Mouse (Mus musculus): ENCODE measurements around the gene Rnls.
"Not testable (repeated sequence)": the region's sequence is repeated elsewhere in the genome, so short reads cannot be mapped to it uniquely, and the experiment has no call there.

The Rnls gene

DNA sequence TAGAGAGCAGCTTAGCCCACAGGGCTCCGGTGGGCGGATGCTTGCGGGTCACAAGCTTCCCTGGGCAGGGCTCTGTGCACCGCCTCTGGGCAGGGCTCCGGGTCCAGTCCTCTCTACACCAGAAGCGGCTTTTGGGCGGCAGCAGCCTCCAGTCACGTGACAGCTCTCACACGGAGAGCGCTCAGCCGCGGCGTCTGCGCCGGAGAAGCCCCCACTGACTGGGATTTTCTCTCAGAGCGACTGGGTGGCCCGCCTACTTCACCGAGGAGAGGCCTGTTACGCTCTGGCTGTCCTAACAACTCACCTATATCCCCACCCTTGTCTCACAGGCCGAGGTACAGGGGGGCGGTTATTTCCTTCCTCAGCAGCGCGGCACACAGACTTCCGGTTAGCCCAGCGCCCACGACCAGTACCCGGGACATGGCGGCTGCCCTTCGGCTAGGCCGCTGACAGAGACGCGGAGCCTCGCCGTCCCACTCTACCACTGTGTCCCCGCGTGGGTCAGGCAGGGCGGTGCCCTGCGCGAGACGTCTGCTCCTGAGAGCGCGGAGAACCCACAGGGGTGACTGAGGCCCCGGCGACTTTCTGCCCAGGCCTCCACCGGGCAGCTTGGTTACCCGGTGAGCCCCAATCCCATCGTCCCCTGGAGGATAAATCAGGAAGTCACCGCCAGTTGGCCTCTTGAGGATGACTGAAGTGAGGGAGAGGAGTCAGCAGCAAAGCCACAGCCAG is at the start of gene Rnls:
TSS of gene Rnls (minus strand) at position 645 of the 732 bp plus-strand sequence.
- in situ Hi-C loops (cut with MboI, MseI) = loop anchor here (25.0 kb wide), 1 partner anchor 1245 kb away; the partner anchor contains the start of genes Ifit1 and Ifit1bl2

- in situ Hi-C loops (cut with MboI, MseI) = no loop called here
Measured at GRCm38 (mm10) chr19:33429457-33429856, 37.4 kb upstream of the Rnls start.

DNA sequence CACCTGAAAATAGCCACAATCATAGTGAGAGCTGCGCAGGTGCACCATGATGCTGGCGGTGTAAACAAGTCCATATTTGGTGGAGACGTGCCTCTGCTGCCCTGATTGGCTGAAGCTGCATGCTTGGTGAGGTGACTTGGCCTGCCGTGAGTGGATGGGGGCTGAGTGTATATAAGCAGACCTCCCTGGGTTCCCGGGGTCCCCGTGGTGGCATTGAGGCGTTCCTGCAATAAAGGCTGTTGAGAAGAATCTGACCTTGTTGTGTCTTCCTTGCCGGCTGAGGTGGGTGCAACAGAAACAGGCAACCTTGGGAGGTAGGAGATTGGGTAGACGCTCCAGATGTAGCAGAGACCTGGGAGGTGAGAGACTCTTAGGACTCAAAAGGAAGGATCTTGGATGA is 27.3 kb upstream of the Rnls start:
- in situ Hi-C loops (cut with MboI, MseI) = not testable (repeated sequence)

DNA sequence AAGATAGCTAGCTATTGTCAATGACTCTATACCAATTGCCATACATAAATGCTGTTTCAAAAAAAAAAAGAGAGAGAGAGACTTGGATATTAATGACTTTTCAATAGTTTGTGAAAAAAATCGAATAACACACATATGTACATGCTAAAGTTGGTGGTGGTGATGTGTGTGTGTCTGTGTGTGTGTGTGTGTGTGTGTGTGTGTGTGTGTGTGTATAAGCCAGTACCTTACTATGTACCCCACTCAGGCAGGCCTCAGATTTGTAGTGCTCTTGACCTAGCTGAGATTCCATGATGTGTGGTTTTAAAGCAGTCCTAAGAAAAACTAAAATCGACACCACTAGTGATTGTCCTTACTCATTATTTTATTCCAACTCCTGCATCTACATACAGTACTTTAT is 11.3 kb downstream of the Rnls start:
- in situ Hi-C loops (cut with MboI, MseI) = loop anchor here (25.0 kb wide), 1 partner anchor 1256 kb away; the partner anchor contains the start of genes Ifit1 and Ifit1bl2

GRCm38 (mm10) chr19:33380386-33380785 is 11.7 kb downstream of the Rnls start:
- in situ Hi-C loops (cut with MboI, MseI) = loop anchor here (25.0 kb wide), 1 partner anchor 1257 kb away; the partner anchor contains the start of genes Ifit1 and Ifit1bl2

GRCm38 (mm10) chr19:33368808-33369207 is 23.3 kb downstream of the Rnls start:
- in situ Hi-C loops (cut with MboI, MseI) = no loop called here

GRCm38 (mm10) chr19:33366661-33367060 is 25.4 kb downstream of the Rnls start:
- in situ Hi-C loops (cut with MboI, MseI) = no loop called here

DNA sequence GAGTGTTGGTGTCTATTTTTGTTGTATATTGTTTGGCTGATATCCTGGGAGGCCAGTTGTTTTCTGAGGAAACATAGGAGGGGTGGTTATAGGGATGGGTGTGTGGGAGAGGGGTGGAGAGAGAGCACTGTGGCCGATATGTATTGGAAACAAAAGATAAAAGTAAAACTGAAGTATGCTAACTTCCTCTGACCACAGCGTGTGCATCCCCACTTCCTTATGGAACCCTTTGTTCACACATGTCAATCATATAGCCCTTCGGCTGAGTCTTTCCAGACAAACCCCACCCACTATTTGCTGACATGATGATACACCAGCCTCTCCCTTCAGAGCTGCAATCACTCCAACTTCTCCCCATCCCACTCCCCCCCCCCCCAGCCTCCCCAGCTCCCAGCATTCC is 35.1 kb downstream of the Rnls start:
- in situ Hi-C loops (cut with MboI, MseI) = no loop called here

GRCm38 (mm10) chr19:33340119-33340518 is 52.0 kb downstream of the Rnls start:
- in situ Hi-C loops (cut with MboI, MseI) = no loop called here

- in situ Hi-C loops (cut with MboI, MseI) = no loop called here
Measured at GRCm38 (mm10) chr19:33326706-33327641, 65.1 kb downstream of the Rnls start.

GRCm38 (mm10) chr19:33318785-33319184 is 73.3 kb downstream of the Rnls start:
- in situ Hi-C loops (cut with MboI, MseI) = no loop called here

DNA sequence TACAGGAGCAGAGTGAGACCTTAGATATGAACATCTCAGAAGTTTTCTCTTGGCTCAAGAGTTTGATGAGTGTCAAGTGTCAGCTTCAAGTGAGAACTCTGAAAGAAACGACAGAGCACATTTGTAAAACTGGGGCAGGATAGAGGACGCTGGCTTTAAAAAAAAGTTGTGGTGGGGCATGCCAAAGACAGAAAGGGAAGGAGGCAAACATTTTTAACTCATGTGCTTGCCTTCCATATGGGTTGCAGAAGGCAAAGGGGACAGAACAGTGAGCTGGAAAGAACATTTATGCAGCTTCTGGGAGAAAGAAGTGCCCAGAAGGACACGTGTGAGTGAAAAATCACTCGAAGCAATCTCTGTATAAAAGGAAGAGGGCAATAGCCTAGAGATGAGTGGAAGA is 75.0 kb downstream of the Rnls start:
- in situ Hi-C loops (cut with MboI, MseI) = no loop called here

DNA sequence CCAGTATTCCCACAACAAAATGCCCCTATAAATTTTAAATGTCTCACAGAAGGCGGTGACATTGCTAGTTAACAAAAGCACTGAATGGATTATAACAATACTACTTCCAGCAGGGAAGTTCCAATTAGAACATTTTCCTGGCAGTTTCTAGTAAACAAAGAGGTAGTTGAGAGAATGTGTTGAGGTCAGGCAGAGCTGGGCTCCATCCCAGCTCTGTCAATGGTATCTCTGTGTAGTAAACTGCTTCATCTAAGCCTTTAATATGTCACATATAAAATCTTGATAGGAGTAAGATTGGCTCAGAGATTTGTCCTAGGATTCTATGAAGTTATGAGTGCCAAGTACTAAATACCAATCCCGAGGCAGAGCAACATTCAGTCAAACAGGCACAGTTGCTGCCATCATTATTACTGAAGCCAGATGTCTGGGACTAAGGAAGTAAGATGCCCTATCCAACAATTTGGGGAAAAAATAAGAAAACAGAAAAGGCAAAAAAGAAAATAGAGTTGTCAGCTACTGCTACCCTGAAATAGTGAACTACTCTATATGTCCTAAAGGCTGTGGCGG is 92.3 kb downstream of the Rnls start:
- in situ Hi-C loops (cut with MboI, MseI) = no loop called here

- in situ Hi-C loops (cut with MboI, MseI) = no loop called here
Measured at GRCm38 (mm10) chr19:33296338-33296737, 95.8 kb downstream of the Rnls start.

DNA sequence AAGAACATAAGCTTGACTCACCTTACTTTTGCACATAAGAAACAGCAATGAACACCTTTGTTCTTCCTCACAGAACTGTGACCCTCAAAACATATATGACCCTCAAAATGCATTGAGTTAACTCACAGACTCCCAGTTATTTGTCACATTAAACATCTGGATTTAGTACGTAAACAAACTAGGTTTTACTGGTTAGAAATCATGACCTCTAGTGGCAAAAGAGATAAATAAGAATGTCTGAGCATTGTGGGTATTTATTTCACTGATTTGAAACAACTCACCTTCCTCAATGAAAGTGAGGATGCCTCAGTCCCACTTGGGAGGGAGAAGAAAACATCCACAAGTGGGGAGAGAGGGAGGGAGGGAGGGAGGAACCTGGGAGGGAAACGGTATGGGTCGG is 109.1 kb downstream of the Rnls start:
- in situ Hi-C loops (cut with MboI, MseI) = no loop called here

DNA sequence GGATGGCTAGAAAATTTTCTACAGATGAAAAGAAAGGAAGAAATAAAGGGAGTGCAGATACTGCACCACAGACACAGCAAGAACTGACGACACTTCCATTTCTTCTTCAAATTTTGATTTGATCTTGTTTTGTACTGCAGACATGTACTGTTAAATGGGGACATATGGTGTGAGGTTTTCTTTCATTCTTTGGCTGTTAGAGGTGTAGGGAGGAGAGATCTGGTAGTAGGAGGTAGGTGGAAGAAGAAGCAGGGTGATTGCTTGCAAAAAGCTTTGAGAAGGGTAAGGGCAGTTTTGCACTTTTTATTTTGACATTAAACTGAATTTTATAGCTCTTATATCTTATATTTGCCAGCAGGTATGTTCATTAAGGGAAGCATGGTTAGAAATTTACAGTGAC is 115.7 kb downstream of the Rnls start:
- in situ Hi-C loops (cut with MboI, MseI) = loop anchor here (5.0 kb wide), 1 partner anchor 86 kb away; no protein-coding TSS in a partner anchor

- in situ Hi-C loops (cut with MboI, MseI) = no loop called here
Measured at GRCm38 (mm10) chr19:33273676-33274075, 118.4 kb downstream of the Rnls start.

- in situ Hi-C loops (cut with MboI, MseI) = no loop called here
Measured at GRCm38 (mm10) chr19:33271571-33271970, 120.5 kb downstream of the Rnls start.

GRCm38 (mm10) chr19:33270231-33270630 is 121.9 kb downstream of the Rnls start:
- in situ Hi-C loops (cut with MboI, MseI) = no loop called here

DNA sequence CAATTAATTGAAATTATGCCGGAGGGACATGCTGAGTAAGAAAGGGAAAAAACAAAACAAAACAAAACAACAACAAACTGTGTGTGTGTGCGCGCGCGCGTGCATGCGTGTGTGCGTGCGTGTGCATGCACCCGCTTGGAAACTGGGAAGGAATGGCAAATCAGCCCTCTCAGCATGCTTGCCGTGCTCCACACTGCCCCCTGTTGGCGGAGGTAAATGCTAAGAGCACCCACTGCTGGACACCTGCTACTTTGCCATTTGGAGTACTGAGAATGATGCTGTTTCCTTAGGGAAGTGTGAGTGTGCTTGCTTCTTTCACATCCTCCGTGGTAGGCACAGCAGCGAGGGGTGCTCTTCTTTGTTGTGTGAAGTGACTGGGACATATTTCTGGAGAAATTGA is 124.1 kb downstream of the Rnls start:
- in situ Hi-C loops (cut with MboI, MseI) = no loop called here

GRCm38 (mm10) chr19:33265245-33265644 is 126.8 kb downstream of the Rnls start:
- in situ Hi-C loops (cut with MboI, MseI) = no loop called here

Measured in regulatory T cell (primary cell).